Mouse (Mus musculus): ENCODE measurements around the gene Ube2l6.
A peak's percentile ranks its signal among the peaks of the same experiment; 100 is the strongest.

The Ube2l6 gene

DNA sequence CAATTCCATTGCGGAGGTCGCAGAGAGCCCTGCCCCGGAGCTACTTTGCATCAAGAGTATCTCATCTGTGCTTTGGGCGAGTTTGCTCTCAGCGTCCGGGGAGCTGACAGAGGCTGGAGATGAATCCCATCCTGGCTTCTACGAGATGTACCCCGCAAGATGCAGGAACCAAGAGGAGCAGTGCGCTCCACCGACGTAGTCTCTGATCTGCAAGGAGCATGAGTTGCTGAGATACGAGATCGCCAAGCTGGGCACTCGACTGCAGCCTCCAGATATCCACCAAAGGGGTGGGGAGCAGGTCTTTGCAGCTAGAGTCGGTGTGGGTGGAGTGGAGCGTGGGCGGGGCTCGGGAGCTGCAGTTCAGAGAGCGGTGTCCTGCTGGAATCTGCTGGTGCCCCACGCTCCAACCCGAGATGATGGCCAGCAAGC, at the start of gene Ube2l6:
Gene Ube2l6, plus strand, starts transcription at position 336 of the 429 bp plus-strand sequence.
- peak; percentile 24 for DNase-seq (ENCODE audit: low spot score)

GRCm38 (mm10) chr2:84750115-84750514, 48.5 kb upstream of the Ube2l6 start:
- DNase-seq (ENCODE audit: low spot score): no peak

DNA sequence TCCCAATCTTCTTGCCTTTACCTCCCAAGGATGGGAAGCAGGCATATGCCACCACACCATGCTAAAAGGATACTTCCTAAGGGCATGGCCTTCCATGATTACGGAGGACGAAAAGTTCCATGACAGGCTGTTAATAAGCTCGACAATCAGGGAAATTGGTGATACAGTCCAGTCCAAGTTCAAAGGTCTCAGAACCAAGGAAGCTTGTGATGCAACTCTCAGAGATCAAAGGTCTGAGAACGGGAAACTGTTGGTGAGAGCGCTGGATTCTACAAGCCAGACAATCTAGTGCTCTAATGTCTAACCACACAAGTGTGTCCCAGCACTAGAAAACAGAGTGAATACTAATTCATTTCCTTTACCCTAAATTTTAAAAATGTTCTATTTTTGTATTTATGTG, 42.4 kb upstream of the Ube2l6 start:
- no peak for DNase-seq (ENCODE audit: low spot score)

DNA sequence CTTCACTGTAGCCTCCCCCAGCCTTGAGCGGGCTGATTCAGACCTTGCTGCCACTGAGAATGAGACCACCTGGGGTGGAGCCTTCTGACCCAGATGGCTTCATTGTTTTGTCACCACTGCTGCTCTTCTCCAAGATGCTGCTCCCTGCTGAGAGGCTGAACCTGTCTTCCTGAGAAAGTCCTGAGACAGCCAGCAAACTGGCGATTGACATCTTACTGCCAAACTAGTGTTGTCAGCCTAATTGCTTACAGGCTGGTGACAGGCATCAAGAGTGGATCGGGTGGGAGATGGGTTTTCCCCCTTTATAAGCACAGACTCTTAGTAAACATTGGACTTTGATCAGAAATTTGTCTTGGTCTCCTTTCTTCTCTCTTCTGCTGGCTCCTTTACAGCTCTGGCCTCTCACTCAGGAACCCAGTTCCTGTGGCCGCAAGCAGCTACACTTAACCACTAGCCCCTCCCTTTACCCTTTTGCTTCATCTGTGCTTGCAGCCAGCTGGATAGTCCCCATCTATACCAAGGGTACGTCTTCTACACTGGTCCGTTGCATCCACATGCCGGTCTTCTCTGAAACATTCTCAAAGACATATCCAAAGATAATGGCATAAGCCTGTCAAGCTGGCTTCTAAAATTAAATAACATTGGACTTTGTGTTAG, 41.5 kb upstream of the Ube2l6 start:
- DNase-seq (ENCODE audit: low spot score): no peak

DNA sequence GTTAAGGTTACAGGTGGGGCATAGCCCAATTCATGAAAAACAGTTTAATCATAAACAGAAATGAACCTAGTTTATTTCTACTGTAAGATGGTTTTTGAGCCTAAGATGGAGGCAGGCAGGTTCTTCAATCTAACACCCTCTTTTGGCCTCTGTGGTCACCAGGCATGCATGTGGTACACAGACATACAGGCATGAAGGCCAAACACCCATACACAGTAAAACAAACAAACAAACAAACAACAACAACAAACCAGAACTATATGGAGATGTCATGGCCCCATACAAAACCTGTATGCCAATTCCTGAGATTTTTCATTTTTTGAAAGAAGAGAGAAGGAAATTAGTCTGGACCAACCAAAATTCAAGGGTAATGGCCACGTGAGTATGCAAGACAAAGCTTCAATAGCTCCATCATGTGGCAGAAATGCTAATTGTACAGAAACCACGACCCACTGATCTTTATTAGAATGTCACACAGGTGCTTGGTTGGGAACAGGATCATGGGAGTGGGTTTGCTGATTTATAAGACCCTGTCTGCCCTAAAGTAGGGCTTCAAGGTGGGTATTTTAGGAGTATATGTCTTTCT, 40.0 kb upstream of the Ube2l6 start:
- DNase-seq (ENCODE audit: low spot score): peak; percentile 57

- no peak for DNase-seq (ENCODE audit: low spot score)
Observed at GRCm38 (mm10) chr2:84760777-84761176, 37.9 kb upstream of the Ube2l6 start.

DNA sequence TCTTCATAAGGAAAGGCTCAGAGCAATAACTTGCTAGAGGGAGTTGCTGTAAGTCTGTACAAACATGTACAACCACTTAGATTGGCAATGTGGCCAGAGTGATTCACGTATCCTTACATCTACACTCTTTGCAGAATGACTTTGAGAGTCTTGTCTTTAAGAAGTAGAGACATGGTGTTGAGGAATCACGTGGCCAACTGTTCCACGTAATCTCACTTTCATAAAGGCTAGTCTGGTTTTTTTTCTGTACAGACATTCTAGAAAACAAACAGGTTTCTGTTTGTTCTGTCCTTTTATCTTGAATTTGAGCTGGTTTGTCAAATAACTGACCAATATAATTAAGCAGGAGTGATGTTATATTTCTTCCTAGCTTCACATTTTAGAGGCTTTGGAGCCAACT, 37.3 kb upstream of the Ube2l6 start:
- DNase-seq (ENCODE audit: low spot score): no peak

DNA sequence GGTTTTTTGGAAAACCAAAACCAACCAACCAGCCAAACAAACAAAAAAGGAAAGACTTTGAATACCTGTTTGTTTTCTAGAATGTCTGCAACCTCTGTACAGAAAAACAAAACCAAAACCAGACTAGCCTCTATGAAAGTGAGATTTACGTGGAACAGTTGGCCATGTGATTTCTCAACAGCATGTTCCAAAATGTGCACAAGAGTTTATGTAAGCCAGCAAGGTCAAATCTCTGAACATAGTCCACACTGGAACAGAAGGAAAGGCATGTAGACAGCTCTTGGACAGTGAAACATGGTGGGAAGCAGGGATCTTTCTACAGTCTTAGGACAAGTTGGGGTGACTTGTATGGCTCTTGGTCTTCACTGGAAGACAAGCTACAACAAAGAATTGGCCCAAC, 36.8 kb upstream of the Ube2l6 start:
- DNase-seq (ENCODE audit: low spot score): no peak

GRCm38 (mm10) chr2:84762295-84762694, 36.3 kb upstream of the Ube2l6 start:
- DNase-seq (ENCODE audit: low spot score): no peak

GRCm38 (mm10) chr2:84762818-84763217, 35.8 kb upstream of the Ube2l6 start:
- no peak for DNase-seq (ENCODE audit: low spot score)

DNA sequence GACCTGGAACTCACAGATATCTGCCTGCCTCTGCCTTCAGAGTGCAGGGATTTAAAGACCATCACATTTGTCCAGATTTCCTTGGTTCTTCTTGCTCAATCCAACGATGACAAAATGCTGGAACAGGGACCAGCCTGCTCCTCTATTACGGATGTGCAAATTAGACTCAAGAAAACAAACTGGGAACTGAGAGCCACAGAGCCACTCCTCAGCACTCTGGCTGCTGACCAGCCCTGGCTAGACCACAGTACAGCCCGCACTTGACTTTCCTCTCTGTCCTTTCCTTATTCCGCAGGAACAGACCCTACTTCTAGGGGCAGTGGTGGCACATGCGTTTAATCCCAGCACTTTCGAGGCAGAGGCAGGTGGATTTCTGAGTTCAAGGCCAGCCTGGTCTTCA, 28.1 kb upstream of the Ube2l6 start:
- DNase-seq (ENCODE audit: low spot score): no peak

- no peak for DNase-seq (ENCODE audit: low spot score)
Observed at GRCm38 (mm10) chr2:84772454-84772853, 26.2 kb upstream of the Ube2l6 start.

GRCm38 (mm10) chr2:84773195-84773594, 25.4 kb upstream of the Ube2l6 start:
- no peak for DNase-seq (ENCODE audit: low spot score)

DNA sequence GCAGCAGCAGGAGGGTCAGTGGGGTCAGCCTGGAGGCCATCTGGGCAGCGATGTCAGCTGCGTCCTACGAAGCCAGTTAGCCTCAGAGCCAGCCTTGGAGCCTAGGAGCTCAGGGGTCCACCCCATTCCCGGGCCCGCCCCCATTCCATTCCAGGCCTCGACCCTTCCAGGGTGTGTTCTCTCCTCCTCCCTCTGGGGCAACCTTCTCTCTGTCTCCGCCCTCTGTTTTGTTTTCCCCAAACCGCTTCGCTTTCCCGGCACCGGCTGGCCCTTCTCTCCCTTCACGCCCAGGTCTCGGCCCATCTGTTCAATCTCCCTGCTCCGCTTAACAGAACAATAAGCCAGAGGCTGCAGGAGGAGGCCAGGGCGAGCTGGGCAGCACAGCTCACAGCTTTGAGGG, 23.9 kb upstream of the Ube2l6 start:
- DNase-seq (ENCODE audit: low spot score): no peak

- DNase-seq (ENCODE audit: low spot score): no peak
Observed at GRCm38 (mm10) chr2:84775241-84775640, 23.4 kb upstream of the Ube2l6 start, which contains the start of gene Serping1. Gene Serping1, minus strand, starts transcription at chr2:84775444.

DNA sequence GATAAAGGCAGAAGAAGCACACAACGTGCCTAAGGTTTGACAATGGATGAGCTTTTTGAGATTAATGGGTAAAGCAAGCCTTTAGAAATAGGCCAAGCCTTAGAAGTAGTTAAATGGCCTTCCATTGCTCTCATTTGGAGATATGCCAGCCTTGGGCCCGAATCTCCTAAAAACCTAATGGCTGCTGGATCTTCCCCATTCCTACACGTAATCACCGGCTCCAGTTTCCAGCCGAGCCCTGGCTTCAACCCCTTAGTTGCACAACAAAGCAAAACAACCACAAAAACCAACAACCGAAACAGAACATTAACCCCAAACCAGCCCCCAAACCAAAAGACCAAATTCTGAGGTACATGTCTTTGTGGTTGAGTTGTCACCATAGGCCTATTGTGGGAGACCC, 23.0 kb upstream of the Ube2l6 start:
- no peak for DNase-seq (ENCODE audit: low spot score)

DNA sequence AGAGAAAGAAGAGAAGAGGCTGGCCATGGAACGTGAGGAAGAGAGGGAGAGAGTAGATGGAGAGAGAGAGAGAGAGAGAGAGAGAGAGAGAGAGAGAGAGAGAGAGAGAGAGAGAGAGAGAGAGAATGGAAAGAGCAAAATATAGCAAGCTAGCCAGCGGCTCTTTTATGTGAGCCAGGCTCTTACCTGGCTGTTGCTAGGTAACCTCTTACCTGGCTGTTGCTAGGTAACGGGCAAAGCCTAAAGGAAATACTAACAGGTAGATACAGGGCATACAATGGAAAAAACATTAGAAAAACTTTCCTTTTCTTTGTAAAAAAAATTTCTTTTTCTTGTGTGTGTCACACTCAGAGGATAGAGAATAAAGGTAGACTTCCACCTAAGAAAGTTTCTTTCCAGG, 20.9 kb upstream of the Ube2l6 start:
- no peak for DNase-seq (ENCODE audit: low spot score)

DNA sequence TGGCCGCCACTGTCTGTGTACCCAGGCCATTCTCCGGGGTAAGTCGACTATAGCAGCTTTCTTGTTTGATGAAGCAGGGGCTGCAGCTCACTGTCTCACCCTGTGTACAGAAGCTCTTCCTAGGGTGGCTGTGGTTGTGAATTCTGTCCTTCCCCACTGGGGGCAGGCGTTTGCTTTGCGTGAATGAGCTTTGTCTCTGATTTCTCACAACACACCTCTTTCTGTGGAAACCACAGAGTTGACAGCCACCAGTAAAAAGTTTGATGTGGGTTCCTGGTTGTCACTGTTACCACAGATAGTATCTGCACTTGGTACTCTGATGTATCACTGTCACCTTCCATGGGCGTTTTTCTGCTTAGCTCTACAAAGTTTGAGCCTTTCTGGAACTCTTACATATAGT, 19.4 kb upstream of the Ube2l6 start:
- no peak for DNase-seq (ENCODE audit: low spot score)

DNA sequence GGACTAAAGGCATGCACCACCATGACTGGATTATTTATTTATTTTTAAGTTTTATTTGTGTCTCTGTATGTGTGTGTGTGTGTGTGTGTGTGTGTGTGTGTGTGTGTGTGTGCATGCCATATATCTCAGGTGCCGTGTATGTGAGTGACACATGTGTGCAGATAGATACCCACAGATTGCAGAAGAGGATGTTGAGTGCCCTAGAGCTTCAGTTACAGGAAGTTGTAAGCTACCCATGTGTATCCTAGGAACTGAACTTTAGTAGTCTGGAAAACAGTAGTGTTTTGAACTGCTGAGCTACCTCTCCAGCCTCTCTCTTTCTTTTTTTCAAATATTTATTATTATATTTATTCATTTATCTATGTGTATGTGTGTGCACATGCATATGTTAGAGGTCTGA, 15.3 kb upstream of the Ube2l6 start:
- DNase-seq (ENCODE audit: low spot score): no peak

GRCm38 (mm10) chr2:84783840-84784566, 14.6 kb upstream of the Ube2l6 start:
- DNase-seq (ENCODE audit: low spot score): no peak

DNA sequence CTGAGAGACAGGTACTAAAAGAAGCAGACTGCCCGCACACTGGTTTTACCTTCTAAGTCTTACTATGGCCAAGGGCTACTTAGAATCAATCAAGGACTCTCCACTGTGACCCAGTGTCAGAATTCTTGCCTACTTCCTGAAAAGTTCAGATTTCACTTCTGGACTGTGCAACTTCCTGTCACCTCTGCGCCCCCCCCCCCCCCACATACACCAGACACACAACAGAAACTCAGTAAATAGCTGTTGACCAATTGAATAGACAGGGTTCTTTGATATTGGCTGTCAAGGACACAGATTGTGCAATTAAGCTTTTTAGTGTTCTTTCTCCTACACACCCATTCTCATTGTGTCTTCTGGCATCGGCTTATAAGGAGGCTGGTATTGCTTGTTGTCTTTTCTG, 10.3 kb upstream of the Ube2l6 start:
- DNase-seq (ENCODE audit: low spot score): no peak

GRCm38 (mm10) chr2:84790418-84790817, 8.2 kb upstream of the Ube2l6 start:
- no peak for DNase-seq (ENCODE audit: low spot score)

DNA sequence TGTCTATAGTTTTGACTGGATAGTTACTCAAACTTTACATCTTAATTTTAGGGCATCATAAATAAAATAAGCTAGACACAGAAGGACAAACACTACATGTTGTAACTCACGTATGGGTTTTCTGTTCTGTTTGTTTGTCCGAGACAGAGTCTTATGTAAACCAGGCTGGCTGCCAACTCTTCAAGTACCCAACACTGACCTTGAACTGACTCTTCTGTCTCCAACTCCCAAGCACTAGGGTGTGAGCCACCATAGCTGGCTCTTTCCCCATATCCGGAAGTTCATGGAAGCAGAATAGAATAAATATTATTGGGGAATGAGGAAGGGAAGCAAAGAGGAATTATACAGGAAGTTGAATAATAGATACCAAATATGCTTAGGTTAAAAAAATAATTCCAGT, 6.1 kb upstream of the Ube2l6 start:
- DNase-seq (ENCODE audit: low spot score): no peak

Measured in left cerebral cortex, adult 11 months (tissue).